Mouse (Mus musculus): Measurements from ENCODE around the gene 2700081O15Rik.

- TF ChIP-seq POLR2A (IDR thresholded peaks at IDR 0.05; ENCODE audit: control insufficient read depth in 1 of 2, insufficient read depth in 1 of 2, low read depth in 1 of 2, low read length in 2 of 2, poor library complexity in 1 of 2): no peak
- no peak for TF ChIP-seq MAFK (IDR thresholded peaks at IDR 0.05; ENCODE audit: borderline replicate concordance, low read depth, low read length)
Measured at GRCm38 (mm10) chr19:7412361-7412760, 5.1 kb upstream of the 2700081O15Rik start.
